Mouse (Mus musculus) hindbrain, embryonic 15.5 days (tissue): ENCODE measurements around the gene Nacc1. TPM values are rescaled to one million over a fixed set of nuclear protein-coding genes. Genes with fewer than 3 reads are reported as not detected.

Source experiments
- ATAC-seq: fragments of 200-750 bp; cut with Nextera tagmentation; 2 replicates; pipeline ENCODE4 v1.8.0; 2017; ENCODE audit warnings: low read depth, moderate number of reproducible peaks, moderate TSS enrichment; ENCODE audit not compliant: low FRiP score
- H3K27ac ChIP-seq: fragments of 300-500 bp; sonication (generic); replicated peaks from 2 replicates; pipeline ENCODE4 v1.5.1; 2015; ENCODE audit warnings: mild to moderate bottlenecking, inconsistent platforms
- H3K27me3 ChIP-seq: fragments of 300-500 bp; sonication (generic); 2 replicates; pipeline ENCODE4 v1.6.1; 2015; ENCODE audit warnings: control low read depth, inconsistent platforms
- H3K36me3 ChIP-seq: fragments of 300-500 bp; sonication (generic); 2 replicates; pipeline ENCODE4 v1.6.1; 2015; ENCODE audit warnings: control low read depth, inconsistent platforms
- H3K4me1 ChIP-seq: fragments of 300-500 bp; sonication (generic); replicated peaks from 2 replicates; pipeline ENCODE4 v1.6.1; 2015; ENCODE audit warnings: control low read depth, inconsistent platforms
- H3K4me2 ChIP-seq: fragments of 300-500 bp; sonication (generic); 2 replicates; pipeline ENCODE4 v1.6.1; 2015; ENCODE audit warnings: moderate library complexity, mild to moderate bottlenecking, inconsistent platforms
- H3K4me3 ChIP-seq: fragments of 300-500 bp; sonication (generic); 2 replicates; pipeline ENCODE4 v1.5.1; 2015; ENCODE audit warnings: mild to moderate bottlenecking, inconsistent platforms
- H3K9ac ChIP-seq: fragments of 300-500 bp; sonication (generic); 2 replicates; pipeline ENCODE4 v1.6.1; 2015; ENCODE audit warnings: inconsistent platforms
- H3K9me3 ChIP-seq: fragments of 300-500 bp; sonication (generic); 2 replicates; pipeline ENCODE4 v1.6.1; 2016; ENCODE audit warnings: control low read depth, inconsistent platforms
- WGBS: fragments of 180-500 bp; shearing (Covaris S2); methylation state at CpG from one replicate; pipeline ENCODE4 v1.1.7; 2015; 5-methylcytosine and 5-hydroxymethylcytosine counted together
- polyA plus RNA-seq: library from polyadenylated mRNA; unstranded; fragments of >200 nt; fragmentation: Nextera tagmentation; extraction: Ambion mirVana; gene quantifications from 2 replicates; pipeline ENCODE4 v1.2.1, GENCODE M21; 2015

Gene Nacc1
- polyA plus RNA-seq, 1 experiment from 2014 or later, result 16.1 TPM

DNA sequence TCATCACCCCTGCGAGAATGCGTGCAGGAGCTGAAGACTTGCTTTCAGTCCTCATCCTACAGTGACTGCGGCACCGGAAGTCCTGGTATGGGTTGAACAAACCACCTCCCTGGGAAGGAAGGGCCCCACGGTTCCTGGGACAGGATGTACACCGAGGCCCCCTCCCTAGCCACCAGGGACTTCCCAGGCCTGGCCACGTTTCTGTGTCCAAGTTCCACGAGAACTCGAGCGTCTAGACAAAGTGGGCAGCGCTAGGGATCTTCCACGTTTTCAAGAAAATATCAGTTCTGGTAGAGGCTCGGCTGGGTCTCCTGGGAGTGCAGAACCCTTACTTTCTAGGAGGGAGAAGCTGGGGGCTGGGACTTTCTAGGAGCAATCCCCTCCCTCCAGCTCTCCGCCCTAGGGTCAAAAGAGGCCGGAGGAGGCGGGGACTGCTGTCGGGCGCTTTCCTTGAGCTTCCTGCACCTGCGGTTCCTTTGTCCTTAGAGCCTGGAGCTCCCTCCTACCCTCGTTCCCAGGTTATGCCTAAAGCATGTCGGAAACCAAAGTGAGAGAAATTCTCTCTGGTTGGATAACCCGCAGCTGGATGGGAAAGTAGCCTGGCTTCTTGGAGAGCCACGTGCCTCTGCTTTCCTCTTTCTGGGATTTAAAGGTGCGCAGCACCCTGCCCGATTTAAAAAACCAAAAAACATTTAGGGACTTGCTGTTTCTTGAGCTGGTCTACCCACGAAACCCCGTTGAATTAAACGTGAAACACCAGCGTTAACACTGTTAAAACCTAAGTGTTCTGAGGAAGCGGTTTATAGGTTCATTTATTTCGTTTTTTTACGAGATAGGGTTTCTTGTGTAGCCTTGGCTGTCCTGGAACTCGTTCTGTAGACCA lies 27.5 kb downstream of the Nacc1 start:
- Histone ChIP-seq H3K4me1 (peaks cover 58% of the 10 kb centered on the region), H3K4me3 (peak overlapping the region; percentile 59), H3K9me3 (no peaks in the 10 kb centered on the region), H3K4me2 (peak overlapping the region; percentile 56), H3K9ac (0 out of 2 replicates have a peak overlapping the region, but pooled peaks have one; percentile 0), H3K27ac (peak overlapping the region; percentile 89), H3K36me3 (no peaks in the 10 kb centered on the region), H3K27me3 (no peaks in the 10 kb centered on the region)
- WGBS, result 3% methylated on average over 33 of the region's 33 CpGs
- ATAC-seq, result no peak

DNA sequence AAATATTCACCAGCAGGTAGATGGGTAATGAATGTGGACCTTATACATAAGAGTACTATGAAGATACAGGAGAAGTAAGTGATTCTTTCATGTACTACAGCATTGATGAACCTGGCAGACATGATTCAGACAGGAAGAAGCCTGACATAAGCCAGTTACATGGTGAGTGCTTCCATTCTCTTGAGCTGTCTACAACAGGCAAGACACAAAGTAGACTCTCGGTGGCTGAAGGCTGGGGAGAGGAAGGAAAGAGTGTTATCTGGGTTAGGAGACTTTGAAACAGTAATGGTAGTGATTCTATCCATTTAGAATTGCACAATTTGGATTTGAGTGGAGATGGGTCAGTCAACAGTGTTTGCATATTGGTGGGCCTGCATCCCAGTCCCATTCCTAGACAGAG lies 28.7 kb downstream of the Nacc1 start:
- no peak for ATAC-seq

DNA sequence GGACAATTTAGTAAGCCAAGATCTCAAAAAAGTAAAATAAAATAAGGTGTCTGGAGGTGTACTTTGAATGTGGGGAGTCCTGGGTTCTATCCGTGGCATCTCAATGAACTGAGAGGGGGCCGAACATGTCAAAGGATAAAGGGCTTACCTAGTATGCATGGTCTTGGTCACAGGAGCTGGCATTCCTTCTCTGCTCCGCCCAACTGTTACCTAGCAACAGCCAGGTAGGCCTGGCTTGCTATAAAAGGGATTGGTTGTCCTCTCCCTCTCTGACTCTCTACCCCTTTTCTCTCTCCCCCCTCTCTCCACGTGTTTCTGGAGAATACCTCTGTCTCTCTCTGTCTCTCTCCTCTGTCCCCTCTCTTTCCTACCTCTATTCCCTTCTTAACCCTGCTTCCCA lies 30.0 kb downstream of the Nacc1 start:
- peaks cover 49% of the 10 kb centered on the region for H3K4me1 ChIP-seq
- no peak overlapping the region for H3K9ac ChIP-seq
- WGBS, result 53% methylated on average over 4 of the region's 4 CpGs
- H3K27me3 ChIP-seq, result no peaks in the 10 kb centered on the region
- no peaks in the 10 kb centered on the region for H3K9me3 ChIP-seq
- ATAC-seq, result no peak
- H3K4me2 ChIP-seq, result no peak overlapping the region
- no peak overlapping the region for H3K4me3 ChIP-seq
- H3K36me3 ChIP-seq, result no peaks in the 10 kb centered on the region
- no peak overlapping the region for H3K27ac ChIP-seq

More for the DNA sequence above, 28.7 kb downstream of the Nacc1 start:
- WGBS, result 70% methylated on average over 1 of the region's 1 CpGs
- Histone ChIP-seq H3K4me3 (no peak overlapping the region), H3K36me3 (no peaks in the 10 kb centered on the region), H3K27me3 (no peaks in the 10 kb centered on the region), H3K4me2 (no peak overlapping the region), H3K27ac (no peak overlapping the region), H3K9me3 (no peaks in the 10 kb centered on the region), H3K4me1 (peaks cover 58% of the 10 kb centered on the region), H3K9ac (no peak overlapping the region)

- Histone ChIP-seq H3K4me1 (peaks cover 47% of the 10 kb centered on the region), H3K9me3 (no peaks in the 10 kb centered on the region), H3K27ac (0 out of 2 replicates have a peak overlapping the region, but pooled peaks have one; percentile 61), H3K27me3 (no peaks in the 10 kb centered on the region), H3K4me2 (peak overlapping the region; percentile 51), H3K36me3 (no peaks in the 10 kb centered on the region), H3K9ac (no peak overlapping the region), H3K4me3 (no peak overlapping the region)
- no peak for ATAC-seq
These were observed 30.5 kb downstream of the Nacc1 start for GRCm38 (mm10) chr8:84657203-84657602.

DNA sequence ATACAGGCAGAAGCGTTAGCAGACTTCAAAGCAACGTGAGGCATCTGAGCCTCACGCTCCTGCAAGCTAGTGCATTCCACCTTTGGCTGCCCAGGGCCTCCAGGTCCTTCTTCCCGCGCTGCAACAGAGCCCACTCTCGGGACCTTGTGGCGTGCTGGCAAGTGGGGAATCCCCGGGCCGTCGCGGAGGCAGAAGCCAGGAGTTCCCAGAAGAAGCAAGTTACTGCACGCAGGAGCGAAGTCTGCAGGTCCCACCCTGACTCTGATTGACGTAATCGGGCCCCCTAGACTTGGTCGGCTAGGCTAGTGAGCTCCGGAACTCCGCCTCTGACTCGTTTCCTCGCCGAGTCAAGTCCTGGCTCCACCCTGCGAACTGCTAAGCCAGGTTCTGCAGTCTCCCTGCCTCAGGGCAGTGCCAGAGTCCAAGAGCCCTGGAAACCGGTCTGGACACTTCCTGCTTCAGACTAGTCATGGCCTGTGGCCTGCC lies 31.0 kb downstream of the Nacc1 start:
- H3K9ac ChIP-seq, result peak overlapping the region; percentile 12; the same call in 1 of the 2 replicates
- no peaks in the 10 kb centered on the region for H3K27me3 ChIP-seq
- ATAC-seq, result 0 out of 2 replicates have a peak, but pooled peaks have one; percentile 13
- H3K4me3 ChIP-seq, result peak overlapping the region; percentile 30
- H3K36me3 ChIP-seq, result no peaks in the 10 kb centered on the region
- peak overlapping the region; percentile 51 for H3K4me2 ChIP-seq
- no peaks in the 10 kb centered on the region for H3K9me3 ChIP-seq
- WGBS, result 3% methylated on average over 23 of the region's 23 CpGs
- peak overlapping the region; percentile 61 for H3K27ac ChIP-seq
- H3K4me1 ChIP-seq, result peaks cover 42% of the 10 kb centered on the region

DNA sequence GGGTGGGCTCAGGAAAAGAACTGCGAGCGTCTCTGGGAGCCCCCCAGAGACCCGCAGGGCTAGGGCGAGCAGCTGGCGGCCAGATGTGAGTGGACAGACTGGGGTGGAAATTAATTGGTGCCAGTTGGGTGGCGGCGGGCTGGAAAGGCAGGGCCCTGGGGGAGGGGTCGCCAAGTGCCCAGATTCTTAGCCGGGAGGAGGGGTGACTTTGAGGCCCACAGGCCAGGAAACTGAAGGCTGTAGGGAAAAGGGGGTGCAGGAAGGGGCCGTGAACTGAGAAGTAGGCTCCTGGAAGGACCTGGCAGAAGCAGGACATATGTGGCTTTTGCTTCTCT lies 31.5 kb downstream of the Nacc1 start:
- H3K4me2 ChIP-seq, result peak overlapping the region; percentile 51
- H3K9ac ChIP-seq, result peak overlapping the region; percentile 28; the same call in 1 of the 2 replicates
- ATAC-seq, result no peak
- no peaks in the 10 kb centered on the region for H3K36me3 ChIP-seq
- peak overlapping the region; percentile 61 for H3K27ac ChIP-seq
- no peaks in the 10 kb centered on the region for H3K27me3 ChIP-seq
- WGBS, result under 1% methylated on average over 10 of the region's 10 CpGs
- H3K9me3 ChIP-seq, result no peaks in the 10 kb centered on the region
- peaks cover 36% of the 10 kb centered on the region for H3K4me1 ChIP-seq
- H3K4me3 ChIP-seq, result peak overlapping the region; percentile 30

DNA sequence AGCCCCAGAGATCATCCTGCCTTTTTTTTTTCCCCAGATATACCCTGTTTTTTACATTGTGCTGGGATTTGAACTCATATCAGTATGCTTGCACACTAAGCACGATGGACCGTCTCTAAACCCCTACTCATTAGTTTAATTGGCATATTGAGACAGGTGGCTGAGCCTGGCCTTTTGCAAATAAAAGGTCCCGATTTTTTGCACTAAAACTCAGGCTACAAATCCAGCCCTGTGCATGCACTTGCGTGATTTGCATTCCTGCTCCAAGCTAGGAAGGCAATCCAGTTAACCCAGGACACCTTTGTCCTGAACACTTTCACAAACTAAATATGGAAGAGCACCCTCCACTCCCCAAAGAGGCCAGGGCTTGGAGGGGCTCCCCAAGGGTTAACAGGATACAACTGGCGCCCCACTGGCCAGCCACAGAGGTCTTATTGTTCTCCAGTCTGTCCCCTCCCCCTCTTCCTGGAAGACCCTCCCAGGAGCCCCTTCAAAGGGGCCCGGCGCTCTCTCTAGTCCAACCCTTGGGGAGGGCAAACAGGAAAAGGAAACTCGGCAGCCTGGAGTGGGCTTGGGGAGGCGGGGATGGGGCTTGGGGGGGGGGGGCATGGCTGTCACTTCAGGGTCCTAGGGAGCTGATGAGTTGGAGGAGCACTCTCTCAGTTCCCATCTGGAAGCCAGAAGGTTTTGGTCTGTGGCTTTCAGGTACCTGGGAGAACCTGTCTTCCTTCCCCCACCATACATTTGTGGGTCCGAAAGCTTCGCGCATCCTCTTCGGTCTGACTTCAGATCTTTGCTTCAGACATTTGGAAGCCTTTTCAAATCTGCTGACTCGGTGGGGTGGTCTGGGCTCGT lies 32.1 kb downstream of the Nacc1 start:
- Histone ChIP-seq H3K9me3 (no peaks in the 10 kb centered on the region), H3K27ac (peak overlapping the region; percentile 61), H3K27me3 (no peaks in the 10 kb centered on the region), H3K4me3 (peak overlapping the region; percentile 30), H3K9ac (0 out of 2 replicates have a peak overlapping the region, but pooled peaks have one; percentile 28), H3K36me3 (no peaks in the 10 kb centered on the region), H3K4me2 (peak overlapping the region; percentile 51), H3K4me1 (peaks cover 30% of the 10 kb centered on the region)
- ATAC-seq, result peak; percentile 75
- 5% methylated on average over 13 of the region's 15 CpGs for WGBS

- H3K27ac ChIP-seq, result peak overlapping the region; percentile 61
- no peak overlapping the region for H3K4me3 ChIP-seq
- ATAC-seq, result no peak
- no peaks in the 10 kb centered on the region for H3K9me3 ChIP-seq
- no peaks in the 10 kb centered on the region for H3K27me3 ChIP-seq
- H3K36me3 ChIP-seq, result no peaks in the 10 kb centered on the region
- WGBS, result 36% methylated on average over 4 of the region's 4 CpGs
- peaks cover 25% of the 10 kb centered on the region for H3K4me1 ChIP-seq
- H3K4me2 ChIP-seq, result no peak overlapping the region
- no peak overlapping the region for H3K9ac ChIP-seq
These were observed 33.1 kb downstream of the Nacc1 start for GRCm38 (mm10) chr8:84654597-84654996.

DNA sequence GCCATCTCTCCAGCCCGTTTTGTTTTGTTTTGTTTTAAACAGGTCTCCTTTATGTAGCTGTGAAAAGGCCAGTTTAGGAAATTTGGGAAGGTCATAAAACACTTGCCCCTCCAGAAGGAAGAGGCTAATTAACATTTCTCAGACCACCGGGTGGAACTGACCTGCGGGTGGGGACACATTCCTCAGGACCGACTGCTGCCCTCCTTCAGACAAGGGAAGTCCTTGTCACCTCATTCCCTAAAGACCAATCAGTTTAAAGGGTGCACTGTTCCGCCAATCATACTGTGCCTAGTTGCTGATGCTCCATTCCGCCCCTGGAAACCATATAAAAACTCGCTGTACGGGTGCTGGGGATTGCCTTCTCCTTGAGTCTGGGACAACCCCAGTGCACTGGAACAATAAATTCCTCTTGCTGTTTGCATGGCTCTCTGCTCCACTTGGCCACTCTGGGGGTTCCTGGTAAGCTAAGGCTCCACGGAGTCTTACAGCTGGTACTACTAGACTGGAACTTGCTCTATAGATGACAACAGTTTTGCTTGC lies 34.5 kb downstream of the Nacc1 start:
- Histone ChIP-seq H3K27me3 (no peaks in the 10 kb centered on the region), H3K9ac (no peak overlapping the region), H3K4me1 (peaks cover 20% of the 10 kb centered on the region), H3K36me3 (no peaks in the 10 kb centered on the region), H3K4me3 (no peak overlapping the region), H3K27ac (no peak overlapping the region), H3K4me2 (no peak overlapping the region), H3K9me3 (no peaks in the 10 kb centered on the region)
- no peak for ATAC-seq
- WGBS, result 67% methylated on average over 9 of the region's 9 CpGs

- Histone ChIP-seq H3K27ac (peak overlapping the region; percentile 48; the same call in 1 of the 2 replicates), H3K27me3 (no peaks in the 10 kb centered on the region), H3K4me2 (no peak overlapping the region), H3K4me3 (no peak overlapping the region), H3K4me1 (peaks cover 11% of the 10 kb centered on the region), H3K36me3 (no peaks in the 10 kb centered on the region), H3K9me3 (no peaks in the 10 kb centered on the region), H3K9ac (no peak overlapping the region)
- WGBS, result 27% methylated on average over 3 of the region's 3 CpGs
- ATAC-seq, result 0 out of 2 replicates have a peak, but pooled peaks have one; percentile 23
These were observed 37.4 kb downstream of the Nacc1 start for GRCm38 (mm10) chr8:84650213-84650612.

GRCm38 (mm10) chr8:84647461-84647901 lies 40.2 kb downstream of the Nacc1 start:
- Histone ChIP-seq H3K4me1 (peaks cover 11% of the 10 kb centered on the region), H3K9ac (peak overlapping the region; percentile 30; the same call in 1 of the 2 replicates), H3K27ac (0 out of 2 replicates have a peak overlapping the region, but pooled peaks have one; percentile 3), H3K4me3 (peak overlapping the region; percentile 30), H3K36me3 (no peaks in the 10 kb centered on the region), H3K4me2 (peak overlapping the region; percentile 58), H3K9me3 (no peaks in the 10 kb centered on the region), H3K27me3 (no peaks in the 10 kb centered on the region)
- 2% methylated on average over 14 of the region's 14 CpGs for WGBS
- ATAC-seq, result peak; percentile 76
